ENCODE assay signal across 1 mouse cellular context in the genomic region with DNA sequence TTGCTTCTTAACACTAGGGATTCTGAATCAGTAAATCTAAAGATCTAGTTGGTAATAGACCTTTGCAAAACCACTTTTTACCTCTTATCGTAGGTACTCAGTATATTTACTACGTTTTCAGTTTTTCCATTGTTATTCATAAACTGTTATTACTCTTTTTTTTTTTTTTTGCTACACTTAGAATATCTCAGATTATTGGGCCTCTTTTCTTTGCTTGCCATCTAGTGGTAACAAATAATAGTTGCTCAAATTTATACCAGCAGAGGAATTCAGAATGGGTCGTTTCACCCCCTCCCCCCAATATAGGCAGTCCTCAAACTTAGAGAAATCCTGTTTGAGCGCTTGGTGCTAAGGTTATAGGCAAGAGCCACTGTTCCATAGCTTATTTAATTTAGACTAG.
TF ChIP-seq lines count a peak whose summit lies in the region.

No protein-coding gene starts in this region.

TF ChIP-seq in MEL, 35 proteins besides CTCF, POLR2A, EP300 and RAD21:
- TF ChIP-seq TBP (IDR thresholded peaks at IDR 0.05; ENCODE audit: low read depth, low read length) = no peak
- TF ChIP-seq ZNF384 (IDR thresholded peaks at IDR 0.05; ENCODE audit: low read depth, low read length) = peak; percentile 64
